Mouse (Mus musculus) urinary bladder, postnatal 36 days (tissue): Measurements from ENCODE around the gene Adh1.

Experiments used
- DNase-seq, 2 experiments: peaks; one replicate each; pipeline ENCODE4 v3.0.0; 2022; ENCODE audit warnings: low spot score in 2 of 2, mixed read lengths in 1 of 2

Gene Adh1

DNA sequence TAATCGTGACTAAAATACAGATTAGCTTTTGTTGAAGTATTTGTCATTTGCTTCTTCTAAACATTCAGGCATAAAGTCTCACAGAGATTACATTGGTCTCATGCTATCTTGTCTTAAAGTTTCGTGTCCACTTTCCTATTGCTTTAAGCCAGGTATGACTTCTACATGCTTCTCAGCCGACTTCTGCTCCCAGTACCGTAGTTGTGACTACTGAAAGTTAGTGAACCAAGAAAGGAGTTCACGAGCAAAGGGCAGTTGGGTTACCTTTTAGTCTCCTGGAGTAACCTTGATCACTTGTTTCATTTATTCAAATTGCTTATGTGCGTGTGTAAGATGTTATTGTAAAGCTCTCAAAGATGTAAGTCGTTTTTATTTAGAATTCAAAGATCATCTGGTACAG, 25.2 kb downstream of the Adh1 start:
- no peak for DNase-seq

DNA sequence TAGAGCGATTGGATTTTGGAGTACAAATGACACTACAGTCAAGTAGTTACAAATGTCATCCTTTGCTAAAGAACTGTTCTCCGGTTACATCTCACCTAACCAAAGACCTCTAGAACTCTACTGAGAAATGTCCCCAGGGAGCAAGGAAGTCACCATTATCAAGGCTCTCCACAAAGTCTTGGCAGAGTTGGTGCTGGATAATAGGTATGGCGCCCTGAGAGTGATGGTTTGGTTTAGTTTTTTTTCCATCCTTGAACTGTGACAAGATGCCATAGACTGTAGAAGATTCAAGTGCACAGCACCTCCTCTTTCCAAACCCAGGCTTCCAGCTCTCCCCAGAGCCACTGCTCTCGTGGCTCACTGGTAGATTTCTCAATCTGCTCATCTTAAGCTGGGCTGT, 26.9 kb downstream of the Adh1 start:
- no peak for DNase-seq

- no peak for DNase-seq
These were observed 29.9 kb downstream of the Adh1 start for GRCm38 (mm10) chr3:138290672-138291071.

DNA sequence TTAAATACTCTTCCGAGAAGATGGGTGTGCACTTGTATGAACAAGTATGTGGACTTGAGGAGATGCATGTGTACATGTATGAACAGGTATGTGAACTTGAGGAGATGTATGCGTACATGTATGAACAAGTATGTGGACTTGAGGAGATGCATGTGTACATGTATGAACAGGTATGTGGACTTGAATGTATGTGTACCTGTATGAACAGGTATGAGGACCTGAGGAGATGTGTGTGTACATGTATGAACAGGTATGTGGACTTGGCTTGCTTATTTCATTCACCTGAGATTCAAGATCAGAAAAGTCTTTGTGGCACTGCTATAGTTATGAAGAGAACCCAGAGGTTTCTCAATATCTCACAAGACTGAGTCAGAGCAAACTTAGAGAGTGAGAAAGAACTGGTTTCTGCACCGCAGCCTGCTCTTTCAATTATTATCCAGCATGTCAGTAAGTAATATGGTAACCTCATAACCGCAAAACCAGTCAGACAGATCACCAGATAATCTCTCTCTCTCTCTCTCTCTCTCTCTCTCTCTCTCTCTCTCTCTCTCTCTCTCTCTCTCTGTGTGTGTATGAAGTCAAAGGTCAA, 30.8 kb downstream of the Adh1 start:
- no peak for DNase-seq

GRCm38 (mm10) chr3:138293298-138293895, 32.6 kb downstream of the Adh1 start:
- DNase-seq = no peak

DNA sequence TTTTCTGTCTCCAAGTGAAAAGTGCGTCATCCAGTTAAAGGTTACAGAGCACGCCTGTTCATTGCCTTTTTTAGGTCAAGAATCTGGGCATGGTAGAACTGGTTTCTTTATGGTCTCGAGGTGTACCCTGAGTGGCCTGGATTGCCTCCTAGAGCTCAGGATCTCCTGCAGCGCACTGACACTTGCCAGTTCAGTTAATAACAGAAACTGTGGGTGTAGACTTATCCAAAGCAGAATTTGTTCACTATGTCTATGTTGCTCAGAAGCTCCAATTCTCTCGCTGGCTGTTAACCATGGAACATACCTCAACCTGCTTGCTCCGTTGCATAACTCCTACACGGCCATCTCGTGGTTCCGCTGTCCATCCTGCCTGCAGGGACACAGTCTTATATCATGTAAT, 39.3 kb downstream of the Adh1 start:
- DNase-seq = no peak

- no peak for DNase-seq
These were observed 41.9 kb downstream of the Adh1 start for GRCm38 (mm10) chr3:138302676-138303075.

DNA sequence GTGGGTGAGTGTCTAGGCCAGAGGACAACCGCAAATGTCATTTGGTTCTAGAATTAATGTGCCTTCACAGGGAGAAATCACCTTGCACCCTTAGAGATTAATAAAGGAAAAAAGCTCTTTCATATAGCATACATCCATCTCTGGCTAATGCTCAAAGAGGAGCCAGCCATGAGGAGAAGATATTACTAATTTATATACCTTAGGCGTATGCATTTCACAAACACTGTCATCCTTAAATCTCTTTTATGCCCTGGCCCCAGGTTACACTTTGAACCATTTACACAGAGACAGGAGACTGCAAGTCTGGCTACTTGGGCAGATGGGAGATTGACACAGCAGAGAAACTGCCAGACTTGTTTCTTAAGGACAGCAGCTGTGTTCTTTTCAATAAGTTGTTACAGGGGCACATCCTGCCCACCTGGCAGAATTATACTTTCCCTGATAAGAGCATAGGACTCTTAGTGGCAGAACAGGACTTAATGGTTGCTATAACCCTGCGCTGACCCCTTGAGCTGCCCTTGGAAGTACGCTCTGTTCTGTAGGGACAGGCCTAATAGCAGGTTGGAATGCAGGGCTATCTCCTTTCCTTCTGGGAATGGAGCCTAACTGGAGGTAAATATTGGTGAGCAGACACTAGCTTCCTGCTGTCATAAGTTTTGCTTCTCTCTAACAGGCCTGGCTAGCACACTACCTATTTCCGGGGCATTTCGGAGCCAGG, 43.1 kb downstream of the Adh1 start:
- DNase-seq = no peak

DNA sequence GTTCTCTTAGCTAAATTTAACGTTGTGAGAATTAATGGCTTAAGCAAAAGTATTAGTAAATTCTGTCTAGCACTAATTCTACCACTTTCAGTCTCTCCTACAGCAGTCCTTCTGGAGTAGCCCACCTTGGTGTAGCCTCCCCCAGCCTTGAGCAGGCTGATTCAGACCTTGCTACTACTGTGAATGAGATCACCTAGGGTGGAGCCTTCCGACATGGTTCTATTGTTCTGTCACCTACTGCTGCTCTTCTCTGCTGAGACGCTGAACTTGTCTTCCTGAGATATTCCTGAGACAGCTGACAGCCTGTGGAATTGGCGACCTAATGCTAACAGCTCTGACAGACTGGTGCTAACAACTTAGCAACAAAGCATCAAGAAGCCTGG, 43.7 kb downstream of the Adh1 start:
- DNase-seq = no peak

- no peak for DNase-seq
These were observed 44.9 kb downstream of the Adh1 start for GRCm38 (mm10) chr3:138305486-138306289.

- DNase-seq = no peak
These were observed 45.5 kb downstream of the Adh1 start for GRCm38 (mm10) chr3:138306290-138306683.

- DNase-seq = no peak
These were observed 49.1 kb downstream of the Adh1 start for GRCm38 (mm10) chr3:138309910-138310309.

- DNase-seq = no peak
These were observed 50.2 kb downstream of the Adh1 start for GRCm38 (mm10) chr3:138311015-138311414.

GRCm38 (mm10) chr3:138312965-138313364, 52.2 kb downstream of the Adh1 start, which contains the start of gene Adh6a:
Adh6a (plus strand) TSS chr3:138313286.
- no peak for DNase-seq

DNA sequence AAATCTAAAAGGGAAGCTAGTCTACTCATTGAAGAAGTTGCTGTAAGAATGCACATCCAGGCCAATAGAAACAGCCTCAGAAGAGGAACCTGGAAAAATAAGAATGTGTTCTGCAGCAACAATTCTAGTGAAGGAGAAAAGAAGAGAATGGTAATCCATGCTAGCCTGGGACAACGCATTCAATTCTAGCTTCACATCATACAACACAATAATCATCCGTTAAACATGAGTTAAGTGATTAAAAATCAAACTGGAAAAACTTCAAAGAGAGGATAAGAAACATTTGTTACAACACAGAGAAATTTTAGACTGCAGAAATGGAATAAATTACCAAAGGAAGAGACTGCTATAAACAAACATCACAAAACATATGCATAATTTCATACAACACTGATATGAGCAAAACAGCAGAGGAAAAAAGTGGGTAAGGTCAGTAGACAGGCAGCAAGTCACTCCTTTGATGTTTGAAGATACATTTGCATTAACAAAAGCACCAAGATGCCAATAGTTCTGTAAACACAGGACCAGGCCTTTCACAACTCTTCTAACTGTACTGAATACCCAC, 56.2 kb downstream of the Adh1 start:
- no peak for DNase-seq

GRCm38 (mm10) chr3:138325001-138325400, 64.2 kb downstream of the Adh1 start:
- DNase-seq = no peak

GRCm38 (mm10) chr3:138325466-138325865, 64.7 kb downstream of the Adh1 start:
- no peak for DNase-seq

DNA sequence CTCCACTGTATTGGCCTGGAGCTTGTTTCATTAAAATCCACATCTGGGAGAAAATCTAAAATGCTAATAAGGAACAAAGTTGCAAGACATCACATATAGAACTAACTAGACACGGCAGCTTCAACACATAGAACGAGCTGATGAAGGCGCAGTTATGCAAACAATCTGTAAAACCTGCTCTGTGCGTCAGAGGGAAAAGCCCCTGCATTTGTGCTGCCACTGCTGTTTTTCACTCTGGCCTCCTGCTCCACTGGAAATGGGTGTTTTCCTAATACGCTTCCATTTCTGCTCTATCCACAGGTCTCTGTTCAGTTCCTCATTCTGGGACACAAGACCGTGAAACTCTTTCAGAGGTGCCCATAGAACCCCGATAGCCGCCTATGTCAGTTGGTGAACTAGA, 73.1 kb downstream of the Adh1 start:
- no peak for DNase-seq

DNA sequence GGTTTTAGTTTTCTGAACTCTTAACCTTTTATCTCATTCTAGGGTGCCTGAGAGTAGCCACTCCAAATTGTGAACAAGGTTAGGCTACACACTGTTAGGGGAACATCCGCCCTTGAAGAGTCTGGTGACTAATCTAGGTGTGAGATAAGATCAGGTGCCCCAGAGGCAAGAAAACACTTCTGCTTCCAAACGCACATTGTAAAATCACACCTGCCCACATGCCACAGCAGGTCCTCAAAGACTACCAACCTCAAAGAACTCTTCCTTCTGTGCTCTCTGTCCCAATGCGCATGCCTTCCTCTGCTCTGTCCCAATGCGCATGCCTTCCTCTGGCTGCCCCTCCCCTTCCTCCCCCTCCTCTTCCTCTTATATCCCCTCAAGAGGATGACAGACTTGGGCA, 73.5 kb downstream of the Adh1 start:
- peak in 1 of 2 experiments; percentile 6 for DNase-seq

- DNase-seq = no peak
These were observed 74.8 kb downstream of the Adh1 start for GRCm38 (mm10) chr3:138335566-138335965.

DNA sequence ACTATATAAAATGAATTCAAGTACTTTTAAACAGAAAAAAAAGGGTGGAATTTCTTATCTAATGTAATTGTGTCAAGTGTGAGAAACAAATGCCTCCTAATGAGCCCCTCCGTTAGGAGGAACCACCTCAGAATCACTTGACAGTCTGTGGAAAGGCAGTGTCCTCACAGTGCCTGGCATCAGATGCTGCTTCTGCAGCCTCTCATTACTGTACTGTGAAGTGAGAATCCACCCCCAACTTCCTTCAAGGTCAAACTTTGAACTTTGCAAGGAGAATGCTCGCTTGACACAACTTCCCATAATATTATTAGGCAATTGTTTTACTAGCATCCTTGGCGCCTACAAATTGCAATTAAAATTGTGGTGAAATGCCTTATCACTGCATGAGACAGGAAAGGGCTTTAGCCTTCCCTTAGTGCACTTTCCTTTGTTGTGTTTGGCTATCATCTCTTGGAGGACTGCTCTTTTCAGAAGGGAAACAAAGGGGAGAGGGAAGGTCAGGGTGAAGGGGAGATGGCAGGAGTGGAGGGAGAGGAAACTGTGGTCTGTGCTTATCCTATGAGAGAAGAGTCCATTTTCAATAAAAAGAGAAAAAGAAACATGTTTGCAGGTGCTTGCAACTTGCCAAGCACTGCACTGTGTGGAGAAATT, 75.4 kb downstream of the Adh1 start:
- DNase-seq = no peak
